ENCODE assay signal across 14 mouse cellular contexts in genomic region chr9:8672944-8673343, GRCm38 (mm10).
"Had no signal": no experiment of that assay in that cellular context is flagged by ENCODE, and none has a peak within 500 bp of the region (broad histone marks: within the 10 kb centered on the region; RNA-seq: fewer than 3 reads in every experiment).

No protein-coding gene starts in this region.

- ATAC-seq: lung, postnatal 0 days; midbrain, embryonic 16.5 days had no signal

- DNase-seq: lung, adult 18-20 months; lung, postnatal 14 days; lung, postnatal 36 days; midbrain, embryonic 14.5 days; retina, postnatal 1 day; right cerebral cortex, adult 18-20 months; right cerebral cortex, postnatal 25 days; right cerebral cortex, postnatal 4 days; spleen, adult 18-20 months; thymus, adult 2 months; thymus, postnatal 25 days; thymus, postnatal 4 days had no signal
